Mouse (Mus musculus) layer of hippocampus, postnatal 14 days (tissue): Measurements from ENCODE around the gene Pde6b. TPM values are rescaled to one million over a fixed set of nuclear protein-coding genes. Genes with fewer than 3 reads are reported as not detected.

Experiments
- DNase-seq, 2 experiments: peaks; one replicate each; pipeline ENCODE4 v3.0.0; 2021 to 2022; ENCODE audit warnings: low spot score in 2 of 2, mixed read lengths in 1 of 2
- total RNA-seq, 2 experiments: library from RNA; stranded (reverse); gene quantifications; 2 replicates each; pipeline ENCODE4 v1.2.3; 2021

Pde6b gene
- total RNA-seq, 2 experiments from 2014 or later = 0.43 TPM; not detected in 1

DNA sequence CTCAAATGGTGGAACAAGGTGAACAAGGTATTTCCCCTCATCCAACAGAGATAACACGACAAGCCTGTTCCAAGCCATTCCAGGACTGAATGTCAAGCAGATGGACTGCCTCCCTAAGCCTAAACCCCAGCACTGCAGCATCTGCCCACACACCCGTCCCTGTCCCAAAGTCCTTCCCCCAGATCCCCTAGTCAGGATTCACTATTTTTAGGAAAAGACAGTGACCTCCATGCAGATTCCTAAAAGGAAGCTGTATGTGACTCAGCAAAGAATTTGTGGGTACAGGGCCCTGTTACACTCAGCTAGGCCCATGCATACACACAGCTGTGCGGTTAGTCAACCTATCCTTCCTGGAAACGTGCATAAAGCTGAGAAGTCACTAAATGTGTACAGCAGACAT, 1.7 kb upstream of the Pde6b start:
- no peak for DNase-seq

DNA sequence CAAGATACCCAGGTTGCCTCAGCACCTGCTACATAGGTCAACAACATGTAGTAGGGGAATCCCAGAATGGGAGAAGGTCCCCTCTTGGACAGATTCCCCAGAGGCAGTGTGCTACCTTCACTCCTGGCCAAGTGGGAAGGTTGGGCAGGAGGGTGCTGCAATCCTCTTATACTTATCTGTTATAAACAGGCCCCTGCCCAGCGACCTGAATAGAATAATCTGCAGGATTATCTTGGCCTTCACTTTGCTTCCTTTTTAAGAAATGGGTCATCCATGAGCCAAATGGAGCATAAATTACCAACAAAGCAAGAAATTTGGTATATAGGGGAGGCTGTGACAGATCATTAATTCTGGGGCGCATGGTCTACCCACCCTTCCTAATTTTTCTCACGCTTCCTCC, 1.6 kb downstream of the Pde6b start:
- DNase-seq = no peak

DNA sequence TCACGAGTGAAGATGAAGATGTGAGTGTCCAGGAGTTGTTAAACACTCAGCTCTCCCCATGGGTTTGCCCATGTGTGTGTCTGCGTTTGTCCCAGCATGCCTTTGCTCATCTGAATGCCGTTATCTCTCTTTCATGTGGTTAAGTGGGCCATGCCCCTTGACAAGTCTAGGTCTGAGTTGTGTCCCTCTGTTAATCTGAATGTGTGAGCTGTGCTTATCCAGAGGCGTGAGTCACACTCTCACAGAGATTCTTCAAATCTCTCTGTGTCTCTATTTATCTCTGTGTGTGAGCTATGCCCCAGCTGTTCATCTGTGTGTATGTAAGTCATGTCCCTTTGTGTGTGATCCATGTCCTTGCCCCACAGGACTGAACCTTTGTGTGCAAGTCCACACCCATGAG, 15.3 kb downstream of the Pde6b start:
- DNase-seq = no peak

DNA sequence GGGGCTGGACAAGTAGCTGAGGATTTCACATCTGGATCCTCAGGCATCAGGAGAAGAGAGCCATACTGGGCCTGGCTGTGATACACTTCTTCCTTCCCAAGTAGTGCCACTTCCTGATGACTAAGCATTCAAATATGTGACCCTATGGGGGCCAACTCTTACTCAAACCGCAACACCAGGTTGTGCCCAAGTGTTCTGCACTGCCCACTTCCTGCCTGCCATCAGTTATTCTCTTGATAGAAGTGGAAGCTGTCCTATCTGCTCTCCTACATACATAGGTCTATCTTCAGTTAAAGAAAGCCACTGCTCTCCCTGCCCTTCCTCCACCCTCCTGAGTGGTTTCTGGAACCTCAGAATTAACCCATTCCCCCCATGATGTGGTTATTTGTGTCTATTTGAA, 17.3 kb downstream of the Pde6b start:
- DNase-seq = no peak

DNA sequence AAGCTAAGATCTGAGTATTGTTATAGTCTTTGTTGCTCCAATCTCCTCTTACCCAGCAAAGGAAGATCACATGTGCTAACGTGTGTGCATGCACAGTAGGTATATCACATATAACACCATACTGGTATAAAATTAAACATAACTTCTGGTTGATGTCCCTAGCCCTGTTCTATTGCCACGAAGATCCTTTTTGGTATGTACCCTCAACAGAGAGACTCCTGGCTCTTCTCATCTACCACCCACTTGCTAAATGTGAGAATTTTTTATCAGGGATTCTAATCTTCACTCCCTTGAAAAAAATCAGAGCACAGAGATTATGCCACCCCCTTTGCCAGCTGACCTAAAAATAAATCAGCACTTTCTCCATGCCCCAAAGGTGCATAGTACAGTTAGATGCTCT, 18.8 kb downstream of the Pde6b start:
- no peak for DNase-seq

DNA sequence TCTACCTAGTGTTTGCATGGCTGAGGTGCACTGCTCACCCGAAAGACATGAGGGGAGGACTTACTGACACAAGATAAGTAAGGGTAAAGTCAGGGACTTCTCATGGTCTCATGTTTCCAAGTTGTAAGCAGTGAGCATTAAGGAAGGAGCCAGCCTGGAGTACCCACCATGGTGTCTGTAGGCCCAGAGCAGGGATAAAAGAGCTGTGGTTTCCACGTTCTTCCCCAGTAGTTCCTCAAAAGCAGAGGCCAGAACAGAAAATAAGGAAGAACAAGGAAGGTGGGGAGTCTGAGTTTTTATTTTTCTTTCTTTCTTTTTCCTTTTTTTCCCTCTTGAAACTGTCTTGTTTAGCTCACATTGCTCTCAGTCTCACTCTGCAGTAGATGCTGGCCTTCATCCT, 26.5 kb downstream of the Pde6b start:
- DNase-seq = no peak

DNA sequence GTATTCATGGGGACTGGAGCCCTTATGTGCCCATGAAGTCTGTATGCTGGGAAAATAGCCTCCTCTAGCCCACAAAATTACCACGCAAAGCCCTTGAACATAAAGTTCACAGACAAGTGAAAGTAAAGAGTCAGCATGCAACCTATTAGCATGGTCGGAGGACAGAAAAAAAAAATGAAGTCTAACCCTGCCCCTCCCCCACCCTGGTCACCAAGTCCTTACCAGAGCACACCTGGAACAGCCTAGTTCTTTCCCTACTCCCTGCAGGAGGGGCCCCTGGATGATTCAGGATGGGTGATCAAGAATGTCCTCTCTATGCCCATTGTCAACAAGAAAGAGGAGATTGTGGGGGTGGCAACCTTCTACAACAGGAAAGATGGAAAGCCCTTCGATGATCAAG, 34.5 kb downstream of the Pde6b start:
- no peak for DNase-seq

DNA sequence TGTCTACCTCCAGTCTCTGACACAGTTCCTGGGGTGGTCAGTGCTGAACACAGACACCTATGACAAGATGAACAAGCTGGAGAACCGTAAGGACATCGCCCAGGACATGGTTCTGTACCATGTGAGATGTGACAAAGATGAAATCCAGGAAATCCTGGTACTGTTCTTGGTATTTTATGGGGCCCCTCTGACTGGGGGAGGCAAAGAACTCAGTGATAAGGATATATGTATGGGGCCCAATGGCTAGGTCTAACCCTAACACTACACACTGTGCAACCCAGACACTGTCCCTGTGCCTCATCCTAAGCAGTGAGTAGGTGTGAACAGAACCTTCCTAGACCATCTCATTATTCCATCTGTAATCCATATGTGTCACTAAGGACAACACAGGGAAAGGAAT, 35.2 kb downstream of the Pde6b start:
- DNase-seq = no peak

DNA sequence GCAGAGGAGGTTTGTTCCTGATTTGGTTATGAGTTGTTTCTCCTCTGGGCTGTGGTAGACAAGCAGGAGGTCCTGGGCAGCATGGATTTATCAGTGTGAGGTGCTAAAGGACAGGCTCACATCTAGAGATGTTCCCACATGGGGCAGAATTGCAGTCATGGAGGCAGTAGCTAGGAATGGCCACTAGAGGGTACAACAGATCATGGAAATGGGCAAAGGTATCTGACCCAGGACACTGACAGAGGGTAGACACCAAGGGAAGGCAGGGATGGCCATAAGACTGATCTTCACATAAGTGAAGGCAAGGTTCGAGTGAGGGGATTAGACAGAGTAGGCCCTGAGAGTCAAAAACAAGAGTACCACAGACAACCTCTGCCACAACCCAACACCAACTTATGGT, 39.0 kb downstream of the Pde6b start:
- DNase-seq = peak; percentile 40 to 66

DNA sequence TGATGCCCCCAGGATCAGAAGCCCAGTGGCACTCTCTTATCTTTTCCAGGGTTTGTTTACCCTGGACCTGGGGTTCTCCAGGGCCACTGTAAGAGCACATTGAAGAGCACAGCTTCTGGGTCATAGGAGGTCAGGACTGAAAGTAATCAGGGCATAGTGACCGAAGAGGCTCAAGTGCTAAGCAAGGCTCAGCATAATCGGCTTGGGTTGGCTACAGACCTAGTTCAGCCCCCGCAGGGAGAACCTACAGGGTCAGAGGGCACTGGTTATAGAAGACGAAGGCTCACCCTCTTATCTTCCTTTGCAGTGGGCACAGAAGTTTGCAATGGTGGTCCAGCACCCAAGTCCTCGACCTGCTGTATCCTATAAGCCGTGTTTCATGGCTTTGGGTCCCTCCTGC, 43.0 kb downstream of the Pde6b start:
- DNase-seq = no peak

DNA sequence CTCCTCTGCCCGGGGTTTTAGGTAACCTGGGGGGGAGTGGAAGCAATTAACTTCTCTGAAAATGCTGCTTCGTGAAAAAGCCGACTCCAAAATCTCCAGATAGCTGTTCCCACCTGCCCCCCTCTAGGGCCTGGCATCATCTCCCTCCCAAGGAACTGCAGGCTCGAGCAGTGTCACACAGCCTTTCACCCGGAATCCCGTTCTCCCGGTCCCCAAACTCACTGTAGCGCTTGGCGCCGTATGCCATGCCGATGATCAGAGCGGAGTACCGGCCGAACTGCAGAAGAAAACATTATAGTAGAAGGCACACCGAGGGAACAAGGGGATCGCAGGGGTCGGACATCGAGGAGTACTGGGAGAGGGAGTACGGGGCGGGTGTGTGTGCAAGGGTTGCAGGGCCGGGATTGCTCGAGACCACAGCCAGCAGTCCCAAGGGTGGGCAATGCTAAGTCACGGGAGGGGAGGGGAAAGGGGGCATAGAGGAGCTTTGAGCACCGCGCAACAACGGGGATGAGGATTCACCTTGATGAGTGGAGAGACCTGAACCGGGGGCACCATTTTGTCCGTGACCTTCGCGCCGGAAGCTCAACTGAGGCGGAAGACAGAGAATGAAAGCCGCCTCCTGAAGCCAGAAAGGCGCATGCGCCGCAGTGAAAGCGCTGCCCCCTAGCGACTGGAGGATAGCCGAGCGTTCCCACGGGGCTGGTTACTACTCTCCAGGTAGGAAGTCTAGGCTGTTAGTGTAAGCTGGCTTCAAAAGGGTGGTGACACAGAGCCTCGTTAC, 45.8 kb downstream of the Pde6b start, which contains the start of gene Atp5k:
Atp5k (minus strand) TSS at position 645 of the 784 bp plus-strand sequence.
- DNase-seq = peak; percentile 91 to 96

DNA sequence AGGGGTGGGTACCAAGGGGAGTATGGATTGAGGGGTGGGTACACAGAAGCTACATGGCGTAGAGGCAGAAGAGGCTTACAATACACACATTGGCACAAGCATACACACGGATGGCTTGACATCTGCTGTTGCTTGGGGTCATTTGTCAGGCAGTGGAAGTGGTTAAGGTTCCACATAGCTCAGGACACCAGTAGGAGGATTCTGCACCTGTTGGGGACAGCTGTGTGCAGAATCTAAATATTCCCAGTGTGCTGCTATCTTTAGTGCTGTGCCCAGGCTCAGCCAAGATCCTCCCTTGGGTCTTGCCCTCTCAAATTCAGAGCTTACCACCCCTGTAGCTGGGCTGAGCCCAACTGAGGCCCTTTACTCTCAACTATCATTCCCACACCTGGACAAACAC, 47.9 kb downstream of the Pde6b start:
- no peak for DNase-seq

DNA sequence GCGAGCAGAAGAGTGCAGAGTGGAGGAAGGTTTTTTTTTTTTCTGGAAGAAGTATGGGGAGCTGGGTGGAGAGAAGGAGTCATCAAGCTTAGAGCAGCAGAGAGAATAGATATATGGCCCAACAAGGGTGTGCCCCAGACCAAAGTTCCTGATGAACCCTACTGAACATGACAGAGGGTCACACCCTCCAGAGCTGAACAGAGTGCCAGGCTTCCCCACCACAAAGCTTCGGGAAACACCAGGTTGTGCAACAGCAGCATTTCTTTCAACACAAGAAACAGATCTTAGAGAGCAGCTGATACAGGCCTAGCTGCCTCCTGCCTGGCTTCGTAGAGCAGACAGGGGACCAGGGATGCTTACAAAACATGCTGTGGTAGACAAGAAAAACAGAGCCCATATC, 58.8 kb downstream of the Pde6b start:
- no peak for DNase-seq

DNA sequence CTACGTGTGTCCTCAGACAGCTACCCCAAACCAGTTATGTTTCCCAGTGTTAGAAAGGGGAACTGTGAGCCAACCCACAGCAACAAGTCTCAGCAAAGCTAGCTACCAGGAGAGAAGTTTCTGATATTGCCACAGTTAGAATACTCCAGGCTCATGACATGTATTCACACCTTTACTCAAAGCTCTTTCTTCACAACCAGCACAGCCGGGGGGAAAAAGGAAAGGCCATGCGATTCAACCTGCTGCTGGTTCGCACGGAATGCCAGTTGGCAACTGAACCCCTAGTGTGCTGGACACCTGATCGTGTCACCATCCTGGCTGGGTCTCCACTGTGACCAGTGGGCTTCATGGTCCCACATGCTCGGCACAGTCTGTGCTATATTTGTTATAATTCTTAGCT, 59.7 kb downstream of the Pde6b start:
- DNase-seq = no peak

DNA sequence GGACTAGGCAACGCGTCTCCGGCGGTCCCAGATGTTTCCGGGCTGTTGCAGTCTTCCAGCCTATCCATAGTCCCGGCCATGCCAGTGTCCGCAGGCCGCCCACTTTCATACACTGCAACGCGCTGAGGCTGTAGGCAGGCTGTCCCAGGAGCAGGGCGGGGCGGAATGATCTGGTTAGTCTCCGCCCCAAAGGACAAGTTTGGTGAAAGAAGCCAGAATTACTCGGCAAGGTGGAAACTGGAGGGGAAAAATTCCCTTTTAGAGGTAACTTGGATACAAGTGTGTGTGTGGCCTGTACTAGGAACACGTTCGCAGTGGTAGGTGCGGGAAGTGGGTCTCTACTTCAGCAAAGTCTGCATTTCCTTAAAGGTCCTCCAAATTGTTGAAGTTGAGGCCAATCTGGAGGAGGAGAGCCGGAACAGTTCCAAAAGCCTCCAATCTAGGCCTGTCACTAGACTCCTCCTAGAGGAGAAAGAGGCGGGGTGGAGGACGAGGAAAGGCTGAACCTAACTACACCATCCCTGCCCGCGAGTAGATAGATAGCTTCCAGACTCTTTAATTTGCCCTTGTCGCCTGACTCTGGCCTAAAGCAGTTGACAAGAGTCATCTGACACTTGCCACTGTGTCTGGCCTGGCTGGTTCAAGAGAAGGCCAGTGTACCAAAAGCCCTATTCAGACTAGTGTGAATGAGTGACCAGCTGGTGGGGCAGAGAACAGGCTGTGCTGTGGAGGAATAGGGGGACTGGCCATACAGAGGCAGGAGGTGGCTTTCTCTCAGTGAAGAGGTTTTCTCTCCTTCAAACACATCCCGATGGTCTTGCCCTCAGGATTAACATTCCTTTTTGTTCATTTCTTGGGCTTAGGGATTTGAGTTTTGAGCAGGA, 60.8 kb downstream of the Pde6b start, which contains the start of gene Mfsd7a:
Mfsd7a (minus strand) TSS at position 107 of the 884 bp plus-strand sequence.
- DNase-seq = no peak

DNA sequence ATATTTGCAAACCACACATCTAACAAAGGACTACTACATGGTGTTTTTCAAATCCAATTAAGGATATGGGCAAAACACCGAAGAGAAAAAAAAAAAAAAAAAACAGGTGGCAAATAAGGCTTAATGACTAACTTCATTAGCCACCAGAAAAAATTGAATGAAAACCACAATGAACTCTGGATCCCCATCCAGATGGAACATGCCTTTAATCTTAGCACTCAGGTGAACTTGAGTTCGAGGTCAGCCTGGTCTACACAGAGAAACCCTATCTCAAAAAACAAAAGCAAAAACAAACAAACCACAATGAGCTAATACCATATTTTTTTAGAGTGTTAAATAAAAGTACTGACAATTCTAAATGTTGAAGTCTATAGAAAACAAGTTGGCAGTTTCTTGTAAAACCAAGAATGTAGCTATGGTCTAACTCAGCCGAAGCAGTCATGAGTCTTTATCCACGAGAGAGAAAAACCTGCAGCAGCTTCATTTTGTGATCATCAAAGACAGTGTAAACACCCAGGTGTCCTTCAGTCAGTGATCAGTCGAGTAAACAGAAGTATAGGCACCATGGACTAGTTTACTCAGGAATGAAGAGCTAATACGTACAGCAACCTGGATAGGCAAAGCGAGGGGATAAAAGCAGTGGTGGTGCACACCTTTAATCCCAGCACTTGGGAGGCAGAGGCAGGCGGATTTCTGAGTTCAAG, 62.8 kb downstream of the Pde6b start:
- no peak for DNase-seq

DNA sequence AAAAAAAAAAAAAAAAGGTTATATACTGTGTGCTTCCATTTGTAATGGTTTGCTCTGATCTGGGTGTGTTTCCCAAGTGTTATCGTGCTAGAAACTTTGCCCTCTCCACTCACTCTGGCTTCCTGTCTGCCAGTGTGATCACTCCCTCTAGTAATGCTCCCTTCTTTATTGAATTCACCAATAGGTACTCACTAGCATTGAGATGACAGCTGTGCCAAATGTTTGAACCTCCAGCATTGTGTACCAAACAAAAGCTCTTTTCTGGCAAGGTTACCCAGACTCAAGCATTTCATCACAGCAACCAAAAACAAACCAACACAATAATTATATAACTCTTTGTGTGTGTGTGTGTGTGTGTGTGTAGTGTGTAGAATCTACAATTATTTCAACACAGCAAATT, 63.4 kb downstream of the Pde6b start:
- DNase-seq = no peak

DNA sequence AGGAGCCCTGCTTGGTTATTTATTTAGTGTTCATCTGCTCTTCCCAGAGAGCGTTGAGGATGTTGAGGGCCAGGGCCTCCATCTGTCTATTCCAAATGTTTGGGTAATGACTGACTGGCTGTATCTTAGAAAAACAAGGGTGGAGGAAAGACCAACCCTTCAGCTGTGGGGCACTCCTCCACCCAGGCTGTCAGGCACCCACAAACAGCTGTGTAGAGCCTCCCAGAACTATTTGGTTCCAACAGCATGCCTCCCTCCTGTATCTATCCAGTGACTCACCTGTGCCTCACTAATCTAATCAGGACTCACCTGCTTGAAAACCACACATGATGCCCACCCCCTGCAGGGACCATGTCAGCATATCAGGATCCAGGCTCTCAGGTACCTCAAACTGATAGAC, 64.2 kb downstream of the Pde6b start:
- DNase-seq = no peak

DNA sequence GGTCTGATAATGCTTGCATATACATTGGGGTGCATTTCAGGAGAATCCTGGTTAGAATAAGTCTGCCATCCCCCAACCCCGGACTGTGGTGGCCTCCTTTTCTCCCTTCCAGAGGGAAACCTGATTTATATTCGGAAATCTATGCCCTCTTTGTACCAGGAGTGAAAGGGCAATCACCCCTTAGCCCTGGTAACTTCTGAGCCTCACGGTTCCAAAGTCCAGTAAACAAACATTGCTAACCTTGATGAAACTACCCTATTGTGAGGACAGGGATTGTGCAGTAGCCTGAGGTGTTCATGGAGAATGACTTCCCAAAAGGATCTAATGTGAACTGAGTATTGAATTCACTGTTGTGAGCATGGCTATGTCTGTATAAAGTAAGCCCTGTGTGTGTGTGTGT, 65.9 kb downstream of the Pde6b start:
- no peak for DNase-seq

DNA sequence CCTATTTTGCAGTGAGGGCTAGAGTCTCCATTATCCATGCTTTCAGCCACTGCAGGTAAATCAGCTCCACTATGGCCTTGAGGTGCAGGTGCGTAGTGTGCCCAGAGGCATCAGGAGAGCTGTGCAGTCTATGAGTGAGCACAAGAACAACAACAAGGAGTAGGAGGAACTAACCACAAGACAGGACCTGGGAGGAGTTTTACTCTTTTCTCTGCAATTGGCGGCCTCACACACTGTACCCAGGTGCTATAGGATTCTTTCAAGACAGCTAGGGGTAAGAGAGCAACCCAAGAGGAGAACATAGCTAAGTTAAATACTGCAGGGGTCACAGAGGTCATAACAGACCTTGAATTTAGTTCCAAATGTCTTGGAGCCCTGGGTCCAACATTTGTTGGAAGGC, 70.5 kb downstream of the Pde6b start:
- no peak for DNase-seq

DNA sequence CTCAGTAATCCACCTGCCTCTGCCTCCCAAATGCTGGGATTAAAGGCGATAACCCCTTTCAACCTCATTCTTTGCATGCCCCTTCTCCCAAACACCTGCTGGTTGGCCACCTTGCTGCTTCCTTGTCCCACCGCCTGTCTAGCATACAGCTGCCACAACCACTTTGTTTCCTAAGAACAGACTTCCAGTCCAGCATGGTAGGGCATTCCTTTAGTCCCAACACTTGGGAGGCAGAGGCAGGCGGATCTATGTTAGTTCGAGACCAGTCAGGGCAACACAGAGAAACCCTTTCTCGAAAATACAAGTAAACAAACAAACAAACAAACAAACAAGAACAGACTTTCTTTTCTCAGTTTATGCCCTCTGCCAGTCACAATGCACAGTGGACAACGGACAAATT, 72.3 kb downstream of the Pde6b start:
- no peak for DNase-seq
